Mouse (Mus musculus): ENCODE measurements at regions not wholly inside any gene's neighbourhood (a gene's known extent, or its start where the extent isn't known, plus 50 kb on each side); places are given as distances from the start of the nearest gene placed in this dataset.

DNA sequence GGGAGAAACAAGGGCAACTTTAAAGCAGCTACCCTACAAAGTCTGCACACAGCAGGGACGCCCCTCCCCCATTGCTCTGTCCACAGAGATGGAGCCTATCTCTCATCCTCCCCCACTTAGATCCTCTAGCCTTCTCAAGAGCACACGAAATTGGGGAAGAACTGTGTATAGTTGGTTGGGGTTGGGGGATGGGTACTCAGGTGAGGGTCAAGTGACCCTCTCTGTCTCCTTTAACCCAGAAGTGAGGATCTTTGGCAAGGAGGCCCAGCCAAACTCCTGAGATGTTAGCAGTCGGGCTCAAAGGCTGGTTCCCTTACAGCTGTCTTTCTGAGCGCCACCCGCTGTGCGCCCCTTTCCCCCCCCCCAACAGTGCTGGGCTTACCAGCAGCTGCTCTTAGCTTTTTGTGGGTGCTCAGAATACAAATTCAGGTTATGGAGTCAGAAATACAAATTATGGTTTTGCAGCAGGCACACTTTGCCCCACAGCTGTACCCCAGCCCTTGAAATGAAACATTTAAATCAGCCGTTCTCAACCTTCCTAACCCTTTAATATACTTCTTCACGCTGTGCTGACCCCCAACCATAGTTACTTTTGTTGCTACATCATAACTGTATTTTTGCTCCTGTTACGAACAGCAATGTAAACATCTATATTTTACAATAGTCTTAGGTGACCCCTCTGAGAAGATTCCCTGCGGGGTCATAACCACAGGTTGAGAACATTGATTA lies 50.1 kb upstream of the Smndc1 start:
- no peak for TF ChIP-seq CTCF (IDR thresholded peaks at IDR 0.05; ENCODE audit: borderline replicate concordance, extremely low read depth, insufficient read depth, insufficient read length)
- no peak for TF ChIP-seq POLR2A (IDR thresholded peaks at IDR 0.05; ENCODE audit: borderline replicate concordance, extremely low read depth, insufficient read depth, insufficient read length, poor library complexity, severe bottlenecking)

Data from brain, embryonic 14.5 days (tissue).